Mouse (Mus musculus) ES-E14 (cell line): ENCODE measurements around the gene Tsr1.

Experiments
- CHD2 ChIP-seq: IDR thresholded peaks from 2 replicates; pipeline ENCODE4 v1.6.1; 2014; ENCODE audit warnings: mild to moderate bottlenecking, low read depth, low read length, inconsistent platforms
- HCFC1 ChIP-seq: IDR thresholded peaks from 2 replicates; pipeline ENCODE4 v1.6.1; 2012; ENCODE audit warnings: low read length, inconsistent platforms, borderline replicate concordance; ENCODE audit not compliant: insufficient read depth
- MAFK ChIP-seq: IDR thresholded peaks from 2 replicates; pipeline ENCODE4 v1.6.1; 2014; ENCODE audit warnings: mild to moderate bottlenecking, low read depth, low read length, inconsistent platforms; ENCODE audit not compliant: insufficient read depth
- ZC3H11A ChIP-seq: IDR thresholded peaks from 2 replicates; pipeline ENCODE4 v1.6.1; 2012; ENCODE audit warnings: low read depth, mild to moderate bottlenecking, inconsistent platforms, low read length, borderline replicate concordance
- ZNF384 ChIP-seq: IDR thresholded peaks from 2 replicates; pipeline ENCODE4 v1.6.1; 2012; ENCODE audit warnings: low read depth, low read length, inconsistent platforms

- no peak for TF ChIP-seq MAFK
- TF ChIP-seq ZC3H11A, result no peak
- TF ChIP-seq CHD2, result no peak
- no peak for TF ChIP-seq ZNF384
- no peak for TF ChIP-seq HCFC1
These were observed 27.3 kb upstream of the Tsr1 start for GRCm38 (mm10) chr11:74870544-74870943.
